Mouse (Mus musculus) effector memory CD4-positive, alpha-beta T cell, adult 7 months (primary cell): ENCODE data around the gene Perp. TPM values are rescaled to one million over a fixed set of nuclear protein-coding genes. Genes with fewer than 3 reads are reported as not detected.

Experiments
- polyA plus RNA-seq: library from polyadenylated mRNA; unstranded; fragments of 100-300 nt; shearing (Covaris generic); gene quantifications from one replicate; pipeline ENCODE4 v1.2.1, GENCODE M21; 2017

Perp gene
- polyA plus RNA-seq, result 5.1 TPM

GRCm38 (mm10) chr10:18844441-18845286 is at the start of gene Perp:
Perp (plus strand) TSS chr10:18845020.

Other genes with a start within 250 kb of the Perp start
- 0.11 TPM for gene Arfgef3, start 101.1 kb upstream of the Perp start, polyA plus RNA-seq
- gene Gm4922, start 58.2 kb upstream of the Perp start, polyA plus RNA-seq, result not detected
- gene Tnfaip3, start 170.6 kb downstream of the Perp start, polyA plus RNA-seq, result 3,109 TPM